Mouse (Mus musculus) midbrain, embryonic 14.5 days (tissue): ENCODE results near the gene Cntrl. TPM values are rescaled to one million over a fixed set of nuclear protein-coding genes. Genes with fewer than 3 reads are reported as not detected.

Experiments used
- ATAC-seq: fragments of 200-750 bp; cut with Nextera tagmentation; 2 replicates; pipeline ENCODE4 v1.8.0; 2017; ENCODE audit warnings: moderate number of reproducible peaks, moderate library complexity; ENCODE audit not compliant: low FRiP score, low TSS enrichment
- DNase-seq: peaks from one replicate; pipeline ENCODE4 v3.0.0-alpha.2; 2015
- H3K27ac ChIP-seq: fragments of 300-500 bp; sonication (generic); replicated peaks from 2 replicates; pipeline ENCODE4 v1.5.1; 2014; ENCODE audit warnings: mild to moderate bottlenecking, low read depth, low read length, moderate library complexity
- H3K27me3 ChIP-seq: fragments of 300-500 bp; sonication (generic); 2 replicates; pipeline ENCODE4 v1.6.1; 2014; ENCODE audit warnings: low read length, control low read depth, mixed read lengths; ENCODE audit not compliant: control insufficient read depth, insufficient read depth
- H3K36me3 ChIP-seq: fragments of 300-500 bp; sonication (generic); 2 replicates; pipeline ENCODE4 v1.6.1; 2014; ENCODE audit warnings: low read length, control low read depth; ENCODE audit not compliant: control insufficient read depth, insufficient read depth
- H3K4me1 ChIP-seq: fragments of 300-500 bp; sonication (generic); 2 replicates; pipeline ENCODE4 v1.6.1; 2014; ENCODE audit warnings: mild to moderate bottlenecking, antibody characterized with exemption, low read length, control low read depth; ENCODE audit not compliant: control insufficient read depth, insufficient read depth
- H3K4me2 ChIP-seq: fragments of 300-500 bp; sonication (generic); 2 replicates; pipeline ENCODE4 v1.6.1; 2014; ENCODE audit warnings: mild to moderate bottlenecking, low read length, moderate library complexity
- H3K4me3 ChIP-seq: fragments of 300-500 bp; sonication (generic); replicated peaks from 2 replicates; pipeline ENCODE4 v1.5.1; 2014; ENCODE audit warnings: low read depth, low read length
- H3K9ac ChIP-seq: fragments of 300-500 bp; sonication (generic); replicated peaks from 2 replicates; pipeline ENCODE4 v1.6.1; 2014; ENCODE audit warnings: mild to moderate bottlenecking, low read length, moderate library complexity
- H3K9me3 ChIP-seq: fragments of 300-500 bp; sonication (generic); 2 replicates; pipeline ENCODE4 v1.6.1; 2016; ENCODE audit warnings: low read length, control low read depth, mixed read lengths; ENCODE audit not compliant: control insufficient read depth
- WGBS: fragments of 180-500 bp; shearing (Covaris S2); extraction: QIAGEN DNeasy Blood & Tissue Kit; methylation state at CpG from one replicate; pipeline ENCODE4 v1.1.7; 2014; 5-methylcytosine and 5-hydroxymethylcytosine counted together
- polyA plus RNA-seq: library from polyadenylated mRNA; unstranded; fragments of >200 nt; fragmentation: Nextera tagmentation; extraction: Ambion mirVana; gene quantifications from 2 replicates; pipeline ENCODE4 v1.2.1, GENCODE M21; 2014

Gene Cntrl
- polyA plus RNA-seq, result 9.7 and 13.8 TPM in 2 replicates

GRCm38 (mm10) chr2:35109141-35109923 is at the start of gene Cntrl:
Gene Cntrl, plus strand, starts transcription at chr2:35109492.
- no peaks in the 10 kb centered on the region for H3K9me3 ChIP-seq
- no peaks in the 10 kb centered on the region for H3K27me3 ChIP-seq
- 1% methylated on average over 62 of the region's 62 CpGs for WGBS
- peak within 1 kb of the TSS; percentile 78 for H3K4me3 ChIP-seq
- peak within 1 kb of the TSS; percentile 85 for H3K27ac ChIP-seq
- no peaks in the 10 kb centered on the region for H3K4me1 ChIP-seq
- ATAC-seq (peak; percentile 96), DNase-seq (peak; percentile 95)
- 0 out of 2 replicates have a peak, but pooled peaks cover under 1% of the 10 kb centered on the region for H3K36me3 ChIP-seq
- peak within 1 kb of the TSS; percentile 74 for H3K4me2 ChIP-seq
- peak within 1 kb of the TSS; percentile 72 for H3K9ac ChIP-seq

- DNase-seq (no peak), ATAC-seq (no peak)
- no peaks in the 10 kb centered on the region for H3K9me3 ChIP-seq
- WGBS, result 93% methylated on average over 5 of the region's 5 CpGs
- no peak overlapping the region for H3K4me3 ChIP-seq
- no peak overlapping the region for H3K27ac ChIP-seq
- H3K27me3 ChIP-seq, result no peaks in the 10 kb centered on the region
- H3K4me1 ChIP-seq, result no peaks in the 10 kb centered on the region
- H3K36me3 ChIP-seq, result no peaks in the 10 kb centered on the region
- H3K4me2 ChIP-seq, result no peak overlapping the region
- H3K9ac ChIP-seq, result no peak overlapping the region
These were observed 49.0 kb upstream of the Cntrl start for GRCm38 (mm10) chr2:35060256-35060655.

- H3K27me3 ChIP-seq, result no peaks in the 10 kb centered on the region
- no peak overlapping the region for H3K4me2 ChIP-seq
- H3K9me3 ChIP-seq, result no peaks in the 10 kb centered on the region
- no peak overlapping the region for H3K27ac ChIP-seq
- H3K4me1 ChIP-seq, result no peaks in the 10 kb centered on the region
- WGBS, result 86% methylated on average over 6 of the region's 6 CpGs
- no peak overlapping the region for H3K4me3 ChIP-seq
- no peak for DNase-seq
- no peak overlapping the region for H3K9ac ChIP-seq
- ATAC-seq, result no peak
- H3K36me3 ChIP-seq, result no peaks in the 10 kb centered on the region
These were observed 48.4 kb upstream of the Cntrl start for GRCm38 (mm10) chr2:35060897-35061296.

GRCm38 (mm10) chr2:35061338-35061737 is 48.0 kb upstream of the Cntrl start, which contains the start of gene Hc:
Gene Hc, minus strand, starts transcription at chr2:35061438.
- DNase-seq, result no peak

GRCm38 (mm10) chr2:35063333-35064030 is 45.8 kb upstream of the Cntrl start:
- no peak overlapping the region for H3K4me3 ChIP-seq
- WGBS, result 95% methylated on average over 6 of the region's 6 CpGs
- no peaks in the 10 kb centered on the region for H3K4me1 ChIP-seq
- ATAC-seq (no peak), DNase-seq (no peak)
- H3K9ac ChIP-seq, result no peak overlapping the region
- no peaks in the 10 kb centered on the region for H3K27me3 ChIP-seq
- H3K36me3 ChIP-seq, result no peaks in the 10 kb centered on the region
- no peak overlapping the region for H3K27ac ChIP-seq
- no peak overlapping the region for H3K4me2 ChIP-seq
- no peaks in the 10 kb centered on the region for H3K9me3 ChIP-seq

More at GRCm38 (mm10) chr2:35061338-35061737, 48.0 kb upstream of the Cntrl start, which contains the start of gene Hc:
- Histone ChIP-seq H3K36me3 (no peaks in the 10 kb centered on the region), H3K4me1 (no peaks in the 10 kb centered on the region), H3K27me3 (no peaks in the 10 kb centered on the region), H3K9me3 (no peaks in the 10 kb centered on the region), H3K4me3 (no peak within 1 kb of the TSS), H3K9ac (no peak within 1 kb of the TSS), H3K27ac (no peak within 1 kb of the TSS), H3K4me2 (no peak within 1 kb of the TSS)
- WGBS, result 88% methylated on average over 5 of the region's 5 CpGs
- ATAC-seq, result no peak

- no peaks in the 10 kb centered on the region for H3K27me3 ChIP-seq
- H3K27ac ChIP-seq, result no peak overlapping the region
- no peaks in the 10 kb centered on the region for H3K9me3 ChIP-seq
- 92% methylated on average over 13 of the region's 13 CpGs for WGBS
- no peak overlapping the region for H3K4me3 ChIP-seq
- no peaks in the 10 kb centered on the region for H3K4me1 ChIP-seq
- no peaks in the 10 kb centered on the region for H3K36me3 ChIP-seq
- no peak for DNase-seq
- H3K9ac ChIP-seq, result no peak overlapping the region
- H3K4me2 ChIP-seq, result no peak overlapping the region
- no peak for ATAC-seq
These were observed 42.7 kb upstream of the Cntrl start for GRCm38 (mm10) chr2:35066525-35067082.

GRCm38 (mm10) chr2:35067117-35067516 is 42.2 kb upstream of the Cntrl start:
- WGBS, result 91% methylated on average over 11 of the region's 11 CpGs
- Histone ChIP-seq H3K9me3 (no peaks in the 10 kb centered on the region), H3K4me3 (no peak overlapping the region), H3K4me1 (no peaks in the 10 kb centered on the region), H3K36me3 (no peaks in the 10 kb centered on the region), H3K27ac (no peak overlapping the region), H3K27me3 (no peaks in the 10 kb centered on the region), H3K4me2 (no peak overlapping the region), H3K9ac (no peak overlapping the region)
- no peak for DNase-seq
- no peak for ATAC-seq

- Histone ChIP-seq H3K4me3 (no peak overlapping the region), H3K4me2 (no peak overlapping the region), H3K27me3 (no peaks in the 10 kb centered on the region), H3K9ac (no peak overlapping the region), H3K9me3 (peaks cover 6% of the 10 kb centered on the region; the same call in 1 of the 2 replicates), H3K4me1 (no peaks in the 10 kb centered on the region), H3K36me3 (no peaks in the 10 kb centered on the region), H3K27ac (no peak overlapping the region)
- WGBS, result 95% methylated on average over 1 of the region's 1 CpGs
- ATAC-seq, result no peak
- DNase-seq, result no peak
These were observed 40.2 kb upstream of the Cntrl start for GRCm38 (mm10) chr2:35069124-35069523.
